8 mouse cellular contexts compared by ENCODE assay signal in the genomic region with DNA sequence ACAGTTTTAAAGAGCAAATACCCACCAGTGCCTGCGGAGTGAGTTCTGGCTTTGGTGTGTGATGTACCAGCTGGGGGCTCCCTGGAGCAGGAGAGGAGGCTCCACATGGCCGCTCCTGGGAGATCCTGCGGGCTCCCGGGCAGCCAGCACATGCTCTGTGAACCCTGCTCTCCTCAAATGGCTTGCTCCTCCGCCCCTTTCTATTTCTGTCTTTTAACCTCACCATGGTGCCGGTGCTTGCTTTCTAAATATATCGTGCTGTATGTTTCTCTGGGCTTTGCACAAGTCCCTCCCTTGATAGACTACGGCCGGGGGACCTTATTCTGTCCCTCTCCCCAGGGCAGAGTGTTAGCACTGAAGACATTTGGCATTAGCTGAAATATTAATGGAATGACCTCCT. TPM values are rescaled to one million over a fixed set of nuclear protein-coding genes. Genes with fewer than 3 reads are reported as not detected.
A peak's percentile ranks its signal among the peaks of the same experiment; 100 is the strongest.
DNase-seq lines count a peak whose midpoint lies in the region.

No protein-coding gene starts in this region.

- peak; percentile 49 for DNase-seq in lung, postnatal 10 days
- DNase-seq in lung, postnatal 36 days = no peak
- peak; percentile 77 to 79 for DNase-seq in cerebellum, postnatal 36 days
- peak; percentile 41 to 42 for DNase-seq in heart, postnatal 36 days
- peak; percentile 70 for DNase-seq in retina, postnatal 1 day
- DNase-seq in thymus, postnatal 14 days = no peak
- DNase-seq in natural killer cell, adult 2 months (ENCODE audit: low spot score in 2 of 2) = no peak
- DNase-seq in embryo, embryonic 9.5 days (ENCODE audit: extremely low spot score) = no peak

- intact Hi-C loops in heart, postnatal 36 days (cut with DNase I) = no loop called here

RNA-seq across cellular contexts. Expression of a gene that starts 15.5 kb away (rescaled TPM):
- 10 to 100 TPM; 28.1 to 29.2 TPM for total RNA-seq in heart, postnatal 36 days (2021)

RNA-seq across cellular contexts. Expression of a gene that starts 17.6 kb away (rescaled TPM):
- total RNA-seq in heart, postnatal 36 days (2021) = 10 to 100 TPM; 13.7 to 21.2 TPM

RNA-seq across cellular contexts. Expression of a gene that starts 41.3 kb away (rescaled TPM):
- 1 to 10 TPM; 5.4 to 6.5 TPM for total RNA-seq in heart, postnatal 36 days (2021)

RNA-seq across cellular contexts. Expression of a gene that starts 44.8 kb away (rescaled TPM):
- 10 to 100 TPM; 35.1 to 35.4 TPM for total RNA-seq in heart, postnatal 36 days (2021)

Comparison
In these comparisons a context has a peak if more than half of its experiments do, and no peak if none do; other contexts are left out.
1. DNase-seq: peak in lung, postnatal 10 days (single experiment), cerebellum, postnatal 36 days (2 of 2), heart, postnatal 36 days (2 of 2) and retina, postnatal 1 day (single experiment); none in lung, postnatal 36 days (single experiment), thymus, postnatal 14 days (single experiment), natural killer cell, adult 2 months (0 of 2) and embryo, embryonic 9.5 days (single experiment).